Mouse (Mus musculus) neural tube, embryonic 12.5 days (tissue): Measurements from ENCODE around the gene Capn5. TPM values are rescaled to one million over a fixed set of nuclear protein-coding genes. Genes with fewer than 3 reads are reported as not detected.

Experiments used
- ATAC-seq: fragments of 200-750 bp; cut with Nextera tagmentation; 2 replicates; pipeline ENCODE4 v1.8.0; 2017; ENCODE audit warnings: low read depth, mild to moderate bottlenecking, moderate TSS enrichment, moderate library complexity; ENCODE audit not compliant: low FRiP score
- H3K27ac ChIP-seq: fragments of 300-500 bp; sonication (generic); 2 replicates; pipeline ENCODE4 v1.5.1; 2016
- H3K27me3 ChIP-seq: fragments of 300-500 bp; sonication (generic); replicated peaks from 2 replicates; pipeline ENCODE4 v1.6.1; 2016; ENCODE audit warnings: mild to moderate bottlenecking
- H3K36me3 ChIP-seq: fragments of 300-500 bp; sonication (generic); 2 replicates; pipeline ENCODE4 v1.6.1; 2016; ENCODE audit warnings: mild to moderate bottlenecking
- H3K4me1 ChIP-seq: fragments of 300-500 bp; sonication (generic); 2 replicates; pipeline ENCODE4 v1.6.1; 2016
- H3K4me2 ChIP-seq: fragments of 300-500 bp; sonication (generic); replicated peaks from 2 replicates; pipeline ENCODE4 v1.6.1; 2016; ENCODE audit warnings: mild to moderate bottlenecking
- H3K4me3 ChIP-seq: fragments of 300-500 bp; sonication (generic); 2 replicates; pipeline ENCODE4 v1.5.1; 2016
- H3K9ac ChIP-seq: fragments of 300-500 bp; sonication (generic); 2 replicates; pipeline ENCODE4 v1.6.1; 2016; ENCODE audit warnings: mild to moderate bottlenecking
- H3K9me3 ChIP-seq: fragments of 300-500 bp; sonication (generic); 2 replicates; pipeline ENCODE4 v1.6.1; 2016; ENCODE audit warnings: mild to moderate bottlenecking
- WGBS: fragments of 180-500 bp; shearing (Covaris S2); methylation state at CpG from one replicate; pipeline ENCODE4 v1.1.7; 2016; 5-methylcytosine and 5-hydroxymethylcytosine counted together
- polyA plus RNA-seq: library from polyadenylated mRNA; unstranded; fragments of >200 nt; fragmentation: Nextera tagmentation; extraction: Ambion mirVana; gene quantifications from 2 replicates; pipeline ENCODE4 v1.2.1, GENCODE M21; 2016

The Capn5 gene
- polyA plus RNA-seq, 1 experiment from 2014 or later, result 16.0 TPM

GRCm38 (mm10) chr7:98155546-98156279, 22.4 kb downstream of the Capn5 start:
- H3K9ac ChIP-seq, result no peak overlapping the region

GRCm38 (mm10) chr7:98153892-98154291, 24.2 kb downstream of the Capn5 start:
- no peak overlapping the region for H3K9ac ChIP-seq
- no peak overlapping the region for H3K27ac ChIP-seq
- H3K4me3 ChIP-seq, result no peak overlapping the region
- peaks cover 38% of the 10 kb centered on the region for H3K4me1 ChIP-seq
- no peak overlapping the region for H3K4me2 ChIP-seq
- H3K27me3 ChIP-seq, result no peaks in the 10 kb centered on the region
- H3K9me3 ChIP-seq, result no peaks in the 10 kb centered on the region
- H3K36me3 ChIP-seq, result no peaks in the 10 kb centered on the region
- ATAC-seq, result no peak
- 79% methylated on average over 5 of the region's 5 CpGs for WGBS

More at GRCm38 (mm10) chr7:98155546-98156279, 22.4 kb downstream of the Capn5 start:
- WGBS, result 27% methylated on average over 7 of the region's 8 CpGs
- H3K36me3 ChIP-seq, result no peaks in the 10 kb centered on the region; the same call in 1 of the 2 replicates
- no peak overlapping the region for H3K4me3 ChIP-seq
- no peaks in the 10 kb centered on the region for H3K27me3 ChIP-seq
- peak; percentile 31; the same call in 1 of the 2 replicates for ATAC-seq
- peaks cover 38% of the 10 kb centered on the region for H3K4me1 ChIP-seq
- no peaks in the 10 kb centered on the region for H3K9me3 ChIP-seq
- no peak overlapping the region for H3K27ac ChIP-seq
- H3K4me2 ChIP-seq, result no peak overlapping the region

GRCm38 (mm10) chr7:98153345-98153744, 24.7 kb downstream of the Capn5 start:
- Histone ChIP-seq H3K36me3 (no peaks in the 10 kb centered on the region), H3K9ac (no peak overlapping the region), H3K4me3 (no peak overlapping the region), H3K4me1 (peaks cover 38% of the 10 kb centered on the region), H3K27me3 (no peaks in the 10 kb centered on the region), H3K9me3 (no peaks in the 10 kb centered on the region), H3K4me2 (no peak overlapping the region), H3K27ac (no peak overlapping the region)
- ATAC-seq, result no peak
- 45% methylated on average over 3 of the region's 3 CpGs for WGBS

- H3K27me3 ChIP-seq, result no peaks in the 10 kb centered on the region
- no peak; the same call in 1 of the 2 replicates for ATAC-seq
- H3K4me1 ChIP-seq, result peaks cover 32% of the 10 kb centered on the region
- H3K36me3 ChIP-seq, result no peaks in the 10 kb centered on the region
- H3K4me2 ChIP-seq, result no peak overlapping the region
- H3K9me3 ChIP-seq, result no peaks in the 10 kb centered on the region
- no peak overlapping the region for H3K9ac ChIP-seq
- no peak overlapping the region for H3K4me3 ChIP-seq
- WGBS, result 46% methylated on average over 8 of the region's 8 CpGs
- H3K27ac ChIP-seq, result no peak overlapping the region
Measured at GRCm38 (mm10) chr7:98152400-98152799, 25.7 kb downstream of the Capn5 start.

GRCm38 (mm10) chr7:98150525-98150924, 27.5 kb downstream of the Capn5 start:
- H3K27ac ChIP-seq, result no peak overlapping the region
- H3K9me3 ChIP-seq, result no peaks in the 10 kb centered on the region
- H3K4me1 ChIP-seq, result peaks cover 22% of the 10 kb centered on the region
- H3K4me2 ChIP-seq, result no peak overlapping the region
- 57% methylated on average over 5 of the region's 5 CpGs for WGBS
- H3K27me3 ChIP-seq, result no peaks in the 10 kb centered on the region
- no peak overlapping the region for H3K9ac ChIP-seq
- no peaks in the 10 kb centered on the region for H3K36me3 ChIP-seq
- H3K4me3 ChIP-seq, result no peak overlapping the region
- ATAC-seq, result no peak

- Histone ChIP-seq H3K27ac (no peak overlapping the region), H3K9ac (no peak overlapping the region), H3K4me1 (peaks cover 22% of the 10 kb centered on the region), H3K27me3 (no peaks in the 10 kb centered on the region), H3K36me3 (no peaks in the 10 kb centered on the region), H3K9me3 (no peaks in the 10 kb centered on the region), H3K4me3 (no peak overlapping the region), H3K4me2 (no peak overlapping the region)
- 20% methylated on average over 3 of the region's 3 CpGs for WGBS
- no peak for ATAC-seq
Measured at GRCm38 (mm10) chr7:98149802-98150201, 28.3 kb downstream of the Capn5 start.

GRCm38 (mm10) chr7:98148721-98149407, 29.2 kb downstream of the Capn5 start:
- H3K4me1 ChIP-seq, result peaks cover 22% of the 10 kb centered on the region
- 74% methylated on average over 10 of the region's 10 CpGs for WGBS
- H3K36me3 ChIP-seq, result no peaks in the 10 kb centered on the region
- no peak overlapping the region for H3K27ac ChIP-seq
- H3K4me2 ChIP-seq, result no peak overlapping the region
- no peaks in the 10 kb centered on the region for H3K27me3 ChIP-seq
- no peak overlapping the region for H3K9ac ChIP-seq
- no peak overlapping the region for H3K4me3 ChIP-seq
- H3K9me3 ChIP-seq, result no peaks in the 10 kb centered on the region
- ATAC-seq, result no peak

GRCm38 (mm10) chr7:98147766-98148165, 30.3 kb downstream of the Capn5 start:
- no peaks in the 10 kb centered on the region for H3K27me3 ChIP-seq
- no peak overlapping the region for H3K4me3 ChIP-seq
- no peak overlapping the region for H3K27ac ChIP-seq
- 87% methylated on average over 8 of the region's 8 CpGs for WGBS
- H3K9ac ChIP-seq, result no peak overlapping the region
- no peak for ATAC-seq
- no peak overlapping the region for H3K4me2 ChIP-seq
- H3K9me3 ChIP-seq, result no peaks in the 10 kb centered on the region
- H3K36me3 ChIP-seq, result no peaks in the 10 kb centered on the region
- H3K4me1 ChIP-seq, result peaks cover 21% of the 10 kb centered on the region

- Histone ChIP-seq H3K4me2 (no peak overlapping the region), H3K4me1 (peaks cover 20% of the 10 kb centered on the region), H3K4me3 (no peak overlapping the region), H3K9ac (no peak overlapping the region), H3K27ac (no peak overlapping the region), H3K36me3 (no peaks in the 10 kb centered on the region), H3K27me3 (no peaks in the 10 kb centered on the region), H3K9me3 (no peaks in the 10 kb centered on the region)
- WGBS, result 83% methylated on average over 8 of the region's 8 CpGs
- ATAC-seq, result no peak
Measured at GRCm38 (mm10) chr7:98146447-98146845, 31.6 kb downstream of the Capn5 start.

GRCm38 (mm10) chr7:98145842-98146446, 32.1 kb downstream of the Capn5 start:
- no peak for ATAC-seq
- 85% methylated on average over 12 of the region's 12 CpGs for WGBS
- H3K9ac ChIP-seq, result no peak overlapping the region
- H3K4me1 ChIP-seq, result peaks cover 23% of the 10 kb centered on the region
- H3K9me3 ChIP-seq, result no peaks in the 10 kb centered on the region
- no peak overlapping the region for H3K4me3 ChIP-seq
- no peak overlapping the region for H3K4me2 ChIP-seq
- no peaks in the 10 kb centered on the region for H3K27me3 ChIP-seq
- no peak overlapping the region for H3K27ac ChIP-seq
- no peaks in the 10 kb centered on the region for H3K36me3 ChIP-seq

GRCm38 (mm10) chr7:98145402-98145801, 32.7 kb downstream of the Capn5 start, which contains the start of gene Omp:
Gene Omp, minus strand, starts transcription at chr7:98145502.
- Histone ChIP-seq H3K27me3 (no peaks in the 10 kb centered on the region), H3K4me3 (no peak within 1 kb of the TSS), H3K4me1 (peaks cover 23% of the 10 kb centered on the region), H3K4me2 (no peak within 1 kb of the TSS), H3K27ac (no peak within 1 kb of the TSS), H3K36me3 (no peaks in the 10 kb centered on the region), H3K9me3 (no peaks in the 10 kb centered on the region), H3K9ac (0 out of 2 replicates have a peak within 1 kb of the TSS, but pooled peaks have one; percentile 1)
- WGBS, result 94% methylated on average over 5 of the region's 5 CpGs
- no peak for ATAC-seq

- ATAC-seq, result no peak
- Histone ChIP-seq H3K4me3 (no peak overlapping the region), H3K9me3 (no peaks in the 10 kb centered on the region), H3K9ac (no peak overlapping the region), H3K36me3 (no peaks in the 10 kb centered on the region), H3K4me2 (no peak overlapping the region), H3K4me1 (peaks cover 20% of the 10 kb centered on the region; the same call in 1 of the 2 replicates), H3K27me3 (no peaks in the 10 kb centered on the region), H3K27ac (no peak overlapping the region)
- 66% methylated on average over 3 of the region's 3 CpGs for WGBS
Measured at GRCm38 (mm10) chr7:98142648-98143047, 35.4 kb downstream of the Capn5 start.
